Mouse (Mus musculus): Measurements from ENCODE around the gene Faap20.

DNA sequence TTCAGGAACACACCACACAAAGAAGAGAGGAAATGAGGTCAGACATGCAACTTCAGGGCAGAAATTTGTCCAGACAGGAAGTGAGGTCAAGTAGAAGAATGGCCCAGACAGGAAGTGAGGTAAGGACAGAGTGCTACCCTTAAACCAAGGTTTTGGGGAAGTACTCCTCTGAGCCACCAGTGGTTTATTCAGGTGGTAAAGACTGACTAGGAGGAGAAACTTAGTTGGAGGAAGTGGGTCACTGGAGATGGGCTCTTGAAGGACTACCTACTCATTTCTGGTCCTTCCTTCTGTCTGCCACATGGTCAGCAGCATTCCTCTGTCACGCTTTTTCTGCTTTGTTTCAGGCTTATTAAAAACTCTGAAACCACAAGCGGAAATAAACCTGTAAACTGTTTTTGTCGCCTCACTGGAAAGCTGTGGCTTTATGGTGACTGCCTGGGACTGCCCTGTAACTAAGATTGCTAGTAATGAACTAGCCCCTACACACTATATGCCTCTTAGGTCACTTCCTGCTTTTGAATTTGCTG lies 48.7 kb upstream of the Faap20 start:
- no peak for TF ChIP-seq CTCF (IDR thresholded peaks at IDR 0.05; ENCODE audit: borderline replicate concordance, insufficient read depth, low read length)
- TF ChIP-seq POLR2A (IDR thresholded peaks at IDR 0.05; ENCODE audit: low read depth, low read length): no peak
